Mouse (Mus musculus) heart, embryonic 11.5 days (tissue): ENCODE data around the gene Ifngr1. TPM values are rescaled to one million over a fixed set of nuclear protein-coding genes. Genes with fewer than 3 reads are reported as not detected.

ENCODE experiments used
- ATAC-seq: fragments of 200-750 bp; cut with Nextera tagmentation; replicated peaks from 2 replicates; pipeline ENCODE4 v1.8.0; 2017; ENCODE audit warnings: moderate library complexity; ENCODE audit not compliant: insufficient number of reproducible peaks, low FRiP score, low TSS enrichment
- H3K27ac ChIP-seq: fragments of 300-500 bp; sonication (generic); 2 replicates; pipeline ENCODE4 v1.5.1; 2014; ENCODE audit warnings: mild to moderate bottlenecking, low read depth, low read length
- H3K27me3 ChIP-seq: fragments of 300-500 bp; sonication (generic); 2 replicates; pipeline ENCODE4 v1.6.1; 2014; ENCODE audit warnings: mild to moderate bottlenecking, low read length, mixed read lengths; ENCODE audit not compliant: control insufficient read depth, insufficient read depth
- H3K36me3 ChIP-seq: fragments of 300-500 bp; sonication (generic); 2 replicates; pipeline ENCODE4 v1.6.1; 2014; ENCODE audit warnings: mild to moderate bottlenecking, low read length, moderate library complexity, mixed read lengths; ENCODE audit not compliant: control insufficient read depth, insufficient read depth
- H3K4me1 ChIP-seq: fragments of 300-500 bp; sonication (generic); 2 replicates; pipeline ENCODE4 v1.6.1; 2014; ENCODE audit warnings: low read length; ENCODE audit not compliant: control insufficient read depth, insufficient read depth
- H3K4me2 ChIP-seq: fragments of 300-500 bp; sonication (generic); 2 replicates; pipeline ENCODE4 v1.6.1; 2014; ENCODE audit warnings: mild to moderate bottlenecking, moderate library complexity
- H3K4me3 ChIP-seq: fragments of 300-500 bp; sonication (generic); 2 replicates; pipeline ENCODE4 v1.5.1; 2014; ENCODE audit warnings: low read depth, low read length
- H3K9ac ChIP-seq: fragments of 300-500 bp; sonication (generic); 2 replicates; pipeline ENCODE4 v1.6.1; 2014; ENCODE audit warnings: mild to moderate bottlenecking, low read depth, low read length, moderate library complexity
- H3K9me3 ChIP-seq: fragments of 300-500 bp; sonication (generic); replicated peaks from 2 replicates; pipeline ENCODE4 v1.6.1; 2016; ENCODE audit warnings: low read length; ENCODE audit not compliant: control insufficient read depth
- WGBS: fragments of 180-500 bp; shearing (Covaris S2); extraction: QIAGEN DNeasy Blood & Tissue Kit; methylation state at CpG from one replicate; pipeline ENCODE4 v1.1.7; 2014; ENCODE audit not compliant: insufficient replicate concordance; 5-methylcytosine and 5-hydroxymethylcytosine counted together
- polyA plus RNA-seq: library from polyadenylated mRNA; unstranded; fragments of >200 nt; fragmentation: Nextera tagmentation; extraction: Ambion mirVana; gene quantifications from 2 replicates; pipeline ENCODE4 v1.2.1, GENCODE M21; 2014

The Ifngr1 gene
- polyA plus RNA-seq, 1 experiment from 2014 or later = 35.0 TPM

GRCm38 (mm10) chr10:19581844-19582582 lies 9.7 kb upstream of the Ifngr1 start:
- ATAC-seq = no peak
- no peak overlapping the region for H3K27ac ChIP-seq
- no peak overlapping the region for H3K9ac ChIP-seq

GRCm38 (mm10) chr10:19582806-19583430 lies 8.8 kb upstream of the Ifngr1 start:
- no peaks in the 10 kb centered on the region for H3K27me3 ChIP-seq
- H3K4me1 ChIP-seq = 0 out of 2 replicates have a peak, but pooled peaks cover 3% of the 10 kb centered on the region
- H3K36me3 ChIP-seq = no peaks in the 10 kb centered on the region
- peak overlapping the region; percentile 10; the same call in 1 of the 2 replicates for H3K27ac ChIP-seq
- no peak overlapping the region for H3K4me3 ChIP-seq
- H3K9ac ChIP-seq = no peak overlapping the region
- 65% methylated on average over 7 of the region's 7 CpGs for WGBS
- no peak for ATAC-seq
- H3K4me2 ChIP-seq = no peak overlapping the region
- no peaks in the 10 kb centered on the region for H3K9me3 ChIP-seq

More at GRCm38 (mm10) chr10:19581844-19582582, 9.7 kb upstream of the Ifngr1 start:
- Histone ChIP-seq H3K4me1 (0 out of 2 replicates have a peak, but pooled peaks cover 3% of the 10 kb centered on the region), H3K4me3 (no peak overlapping the region), H3K9me3 (no peaks in the 10 kb centered on the region), H3K4me2 (no peak overlapping the region), H3K27me3 (no peaks in the 10 kb centered on the region), H3K36me3 (no peaks in the 10 kb centered on the region)
- 66% methylated on average over 9 of the region's 9 CpGs for WGBS

GRCm38 (mm10) chr10:19584064-19584463 lies 7.7 kb upstream of the Ifngr1 start:
- Histone ChIP-seq H3K9ac (no peak overlapping the region), H3K36me3 (no peaks in the 10 kb centered on the region), H3K4me3 (no peak overlapping the region), H3K4me2 (no peak overlapping the region), H3K27me3 (no peaks in the 10 kb centered on the region), H3K4me1 (no peaks in the 10 kb centered on the region), H3K9me3 (no peaks in the 10 kb centered on the region), H3K27ac (no peak overlapping the region)
- WGBS = 70% methylated on average over 2 of the region's 2 CpGs
- no peak for ATAC-seq

GRCm38 (mm10) chr10:19584846-19585245 lies 6.9 kb upstream of the Ifngr1 start:
- no peak overlapping the region for H3K4me2 ChIP-seq
- no peaks in the 10 kb centered on the region for H3K27me3 ChIP-seq
- no peaks in the 10 kb centered on the region for H3K4me1 ChIP-seq
- H3K36me3 ChIP-seq = no peaks in the 10 kb centered on the region
- 70% methylated on average over 1 of the region's 1 CpGs for WGBS
- H3K4me3 ChIP-seq = no peak overlapping the region
- H3K9ac ChIP-seq = no peak overlapping the region
- H3K27ac ChIP-seq = no peak overlapping the region
- no peak for ATAC-seq
- no peaks in the 10 kb centered on the region for H3K9me3 ChIP-seq

- no peak for ATAC-seq
- Histone ChIP-seq H3K9ac (no peak overlapping the region), H3K4me3 (no peak overlapping the region), H3K36me3 (no peaks in the 10 kb centered on the region), H3K27ac (no peak overlapping the region), H3K4me2 (no peak overlapping the region), H3K4me1 (no peaks in the 10 kb centered on the region; the same call in 1 of the 2 replicates), H3K9me3 (no peaks in the 10 kb centered on the region), H3K27me3 (no peaks in the 10 kb centered on the region)
- WGBS = 89% methylated on average over 5 of the region's 5 CpGs
These were observed 5.9 kb upstream of the Ifngr1 start for GRCm38 (mm10) chr10:19585860-19586259.

- Histone ChIP-seq H3K4me1 (no peaks in the 10 kb centered on the region; the same call in 1 of the 2 replicates), H3K4me3 (no peak overlapping the region), H3K9ac (no peak overlapping the region), H3K27me3 (no peaks in the 10 kb centered on the region), H3K36me3 (no peaks in the 10 kb centered on the region), H3K9me3 (no peaks in the 10 kb centered on the region), H3K4me2 (no peak overlapping the region), H3K27ac (no peak overlapping the region)
- ATAC-seq = no peak
- 79% methylated on average over 3 of the region's 3 CpGs for WGBS
These were observed 4.5 kb upstream of the Ifngr1 start for GRCm38 (mm10) chr10:19587281-19587680.

GRCm38 (mm10) chr10:19589626-19590025 lies 2.1 kb upstream of the Ifngr1 start:
- Histone ChIP-seq H3K4me1 (peaks cover 5% of the 10 kb centered on the region; the same call in 1 of the 2 replicates), H3K9me3 (no peaks in the 10 kb centered on the region), H3K27me3 (no peaks in the 10 kb centered on the region), H3K4me3 (no peak overlapping the region), H3K36me3 (no peaks in the 10 kb centered on the region), H3K4me2 (no peak overlapping the region), H3K9ac (no peak overlapping the region), H3K27ac (no peak overlapping the region)
- no peak for ATAC-seq
- 84% methylated on average over 12 of the region's 12 CpGs for WGBS

GRCm38 (mm10) chr10:19591286-19591640 lies 486 bp upstream of the Ifngr1 start:
- Histone ChIP-seq H3K36me3 (no peaks in the 10 kb centered on the region), H3K4me3 (peak overlapping the region; percentile 76), H3K9ac (0 out of 2 replicates have a peak overlapping the region, but pooled peaks have one; percentile 12), H3K9me3 (no peaks in the 10 kb centered on the region), H3K4me1 (peaks cover 5% of the 10 kb centered on the region), H3K27me3 (no peaks in the 10 kb centered on the region), H3K27ac (no peak overlapping the region), H3K4me2 (peak overlapping the region; percentile 76)
- WGBS = 24% methylated on average over 6 of the region's 6 CpGs
- no peak for ATAC-seq
